Mouse (Mus musculus) midbrain, embryonic 12.5 days (tissue): ENCODE measurements around the gene Stx2. TPM values are rescaled to one million over a fixed set of nuclear protein-coding genes. Genes with fewer than 3 reads are reported as not detected.

ENCODE experiments used
- ATAC-seq: fragments of 200-750 bp; cut with Nextera tagmentation; 2 replicates; pipeline ENCODE4 v1.8.0; 2017; ENCODE audit warnings: low read depth, moderate TSS enrichment, moderate library complexity; ENCODE audit not compliant: low FRiP score
- H3K27ac ChIP-seq: fragments of 300-500 bp; sonication (generic); replicated peaks from 2 replicates; pipeline ENCODE4 v1.5.1; 2016; ENCODE audit warnings: mild to moderate bottlenecking
- H3K27me3 ChIP-seq: fragments of 300-500 bp; sonication (generic); 2 replicates; pipeline ENCODE4 v1.6.1; 2016; ENCODE audit warnings: mild to moderate bottlenecking
- H3K36me3 ChIP-seq: fragments of 300-500 bp; sonication (generic); 2 replicates; pipeline ENCODE4 v1.6.1; 2016
- H3K4me1 ChIP-seq: fragments of 300-500 bp; sonication (generic); 2 replicates; pipeline ENCODE4 v1.6.1; 2016
- H3K4me2 ChIP-seq: fragments of 300-500 bp; sonication (generic); replicated peaks from 2 replicates; pipeline ENCODE4 v1.6.1; 2016; ENCODE audit warnings: mild to moderate bottlenecking, moderate library complexity
- H3K4me3 ChIP-seq: fragments of 300-500 bp; sonication (generic); 2 replicates; pipeline ENCODE4 v1.5.1; 2016; ENCODE audit warnings: mild to moderate bottlenecking
- H3K9ac ChIP-seq: fragments of 300-500 bp; sonication (generic); replicated peaks from 2 replicates; pipeline ENCODE4 v1.6.1; 2016; ENCODE audit warnings: mild to moderate bottlenecking, moderate library complexity
- H3K9me3 ChIP-seq: fragments of 300-500 bp; sonication (generic); 2 replicates; pipeline ENCODE4 v1.6.1; 2016; ENCODE audit warnings: mild to moderate bottlenecking
- WGBS: fragments of 180-500 bp; shearing (Covaris S2); methylation state at CpG from one replicate; pipeline ENCODE4 v1.1.7; 2016; 5-methylcytosine and 5-hydroxymethylcytosine counted together
- polyA plus RNA-seq: library from polyadenylated mRNA; unstranded; fragments of >200 nt; fragmentation: Nextera tagmentation; extraction: Ambion mirVana; gene quantifications from 2 replicates; pipeline ENCODE4 v1.2.1, GENCODE M21; 2016

Gene Stx2
- polyA plus RNA-seq, 1 experiment from 2014 or later: 25.5 TPM

GRCm38 (mm10) chr5:128947093-128947492 lies 61.3 kb downstream of the Stx2 start:
- Histone ChIP-seq H3K9ac (no peak overlapping the region), H3K4me3 (no peak overlapping the region), H3K36me3 (no peaks in the 10 kb centered on the region), H3K27ac (no peak overlapping the region), H3K4me1 (peaks cover 7% of the 10 kb centered on the region; the same call in 1 of the 2 replicates), H3K4me2 (no peak overlapping the region), H3K27me3 (peaks cover 17% of the 10 kb centered on the region), H3K9me3 (0 out of 2 replicates have a peak, but pooled peaks cover 7% of the 10 kb centered on the region)
- ATAC-seq: no peak
- WGBS: 81% methylated on average over 5 of the region's 5 CpGs

DNA sequence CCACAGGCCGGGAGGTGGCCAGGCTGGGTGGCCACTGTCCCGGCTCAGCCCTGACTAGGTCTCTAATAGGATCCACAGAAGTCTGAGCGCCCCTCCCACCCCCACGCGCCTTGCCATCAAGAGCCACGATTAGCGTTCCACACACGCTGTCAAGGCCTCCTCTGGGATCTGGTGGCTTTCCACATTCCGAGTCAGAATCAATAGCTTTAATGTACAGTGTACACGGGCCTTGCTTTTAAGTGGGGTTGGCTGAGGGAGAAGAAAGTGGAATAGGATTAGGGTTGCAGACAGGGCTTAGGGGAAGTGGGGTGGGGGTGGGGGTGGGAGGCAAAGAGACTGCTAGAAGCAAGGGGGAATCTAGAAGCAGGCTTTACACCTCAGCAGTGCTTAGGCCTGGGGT lies 67.9 kb downstream of the Stx2 start:
- no peaks in the 10 kb centered on the region for H3K9me3 ChIP-seq
- no peak for ATAC-seq
- H3K27ac ChIP-seq: no peak overlapping the region
- H3K27me3 ChIP-seq: no peaks in the 10 kb centered on the region
- H3K4me1 ChIP-seq: no peaks in the 10 kb centered on the region; the same call in none of the 2 replicates
- H3K9ac ChIP-seq: no peak overlapping the region
- H3K4me2 ChIP-seq: no peak overlapping the region
- no peak overlapping the region for H3K4me3 ChIP-seq
- WGBS: 74% methylated on average over 10 of the region's 10 CpGs
- H3K36me3 ChIP-seq: no peaks in the 10 kb centered on the region

- H3K9me3 ChIP-seq: no peaks in the 10 kb centered on the region
- no peak for ATAC-seq
- 87% methylated on average over 6 of the region's 6 CpGs for WGBS
- H3K27ac ChIP-seq: no peak overlapping the region
- H3K4me3 ChIP-seq: no peak overlapping the region
- H3K36me3 ChIP-seq: no peaks in the 10 kb centered on the region
- H3K4me1 ChIP-seq: no peaks in the 10 kb centered on the region; the same call in 1 of the 2 replicates
- no peak overlapping the region for H3K9ac ChIP-seq
- no peak overlapping the region for H3K4me2 ChIP-seq
- H3K27me3 ChIP-seq: no peaks in the 10 kb centered on the region
Observed at GRCm38 (mm10) chr5:128935359-128935899, 72.9 kb downstream of the Stx2 start.

Other genes starting within 250 kb of the Stx2 start
- gene Rimbp2, start 55.1 kb downstream of the Stx2 start, polyA plus RNA-seq: 1.9 and 2.5 TPM in 2 replicates
- gene Ran, start 11.5 kb upstream of the Stx2 start, polyA plus RNA-seq: 711 and 712 TPM in 2 replicates
- gene Adgrd1, start 88.2 kb upstream of the Stx2 start, polyA plus RNA-seq: 0.07 and 0.11 TPM in 2 replicates